Mouse (Mus musculus) regulatory T cell (primary cell): ENCODE data around the gene Mrtfa.

ENCODE experiments used
- in situ Hi-C: fragments of 300-600 bp; cut with MboI, MseI; formaldehyde crosslinking; loops from one replicate; pipeline ENCODE4 v1.15.1; 2025; ENCODE audit warnings: high pct_unique_total_duplicates

The Mrtfa gene

DNA sequence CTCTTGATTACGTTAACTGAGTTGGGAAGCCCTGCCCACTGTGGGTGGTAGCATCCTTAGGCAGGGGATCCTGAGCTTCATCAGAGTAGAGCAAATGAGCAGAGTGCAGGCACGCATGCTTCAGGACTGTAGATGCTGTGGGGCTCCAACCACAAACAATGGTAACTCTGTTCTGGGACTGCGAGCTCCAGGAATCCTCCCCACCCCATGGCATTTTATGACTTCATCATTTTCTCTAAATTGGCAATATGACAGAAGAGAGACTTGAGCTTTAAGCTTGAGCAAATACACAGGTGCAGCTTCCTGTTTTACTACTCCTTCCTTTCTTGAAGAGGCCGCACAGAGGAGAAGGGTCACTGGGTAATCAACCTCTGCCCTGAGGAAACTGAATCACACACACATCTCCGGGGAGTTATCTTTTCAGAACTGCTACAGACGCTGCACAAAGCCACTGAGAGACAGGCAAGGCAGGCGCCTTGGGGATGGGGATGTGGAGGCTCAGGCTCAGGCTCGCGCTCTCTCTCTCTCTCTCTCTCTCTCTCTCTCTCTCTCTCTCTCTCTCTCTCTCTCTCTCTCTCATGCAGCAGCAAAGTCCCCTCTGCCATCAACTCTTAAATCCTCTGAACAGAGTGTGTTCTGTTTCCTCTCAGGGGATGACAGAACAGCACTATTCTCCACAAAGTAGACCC, 157.5 kb downstream of the Mrtfa start:
- in situ Hi-C loops: no loop called here

- in situ Hi-C loops: no loop called here
Measured at GRCm38 (mm10) chr15:81031611-81032010, 158.9 kb downstream of the Mrtfa start.

GRCm38 (mm10) chr15:81030891-81031425, 159.6 kb downstream of the Mrtfa start:
- in situ Hi-C loops: no loop called here

GRCm38 (mm10) chr15:81027378-81028173, 163.0 kb downstream of the Mrtfa start:
- in situ Hi-C loops: loop anchor here (5.0 kb wide), 2 partner anchors 40 to 95 kb away; no protein-coding TSS in a partner anchor

DNA sequence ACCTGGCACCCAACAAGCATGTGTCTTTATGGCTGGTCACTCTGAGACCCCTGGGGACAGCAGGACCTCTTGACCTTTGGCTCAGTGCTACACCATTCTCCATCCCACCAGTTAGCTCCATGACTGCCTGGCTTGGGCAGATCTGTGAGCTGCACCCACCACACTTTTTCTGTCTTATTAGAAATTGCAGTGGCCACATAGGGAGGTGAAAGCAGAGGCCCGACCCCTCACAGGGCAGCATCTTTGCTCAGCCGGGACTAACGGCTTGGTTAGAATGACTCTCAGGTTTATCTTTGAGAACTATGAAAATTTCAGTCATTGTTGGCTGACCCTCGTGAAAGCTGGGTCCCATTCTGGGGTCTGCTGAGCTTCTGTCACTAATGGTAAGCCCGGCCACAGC, 163.7 kb downstream of the Mrtfa start:
- in situ Hi-C loops: loop anchor here (5.0 kb wide), 2 partner anchors 40 to 95 kb away; no protein-coding TSS in a partner anchor

- in situ Hi-C loops: loop anchor here (25.0 kb wide), 1 partner anchor 1862 kb away; the partner anchor contains the start of gene Sox10
Measured at GRCm38 (mm10) chr15:81023842-81024241, 166.7 kb downstream of the Mrtfa start.

GRCm38 (mm10) chr15:81022437-81022836, 168.1 kb downstream of the Mrtfa start:
- in situ Hi-C loops: loop anchor here (25.0 kb wide), 1 partner anchor 1860 kb away; the partner anchor contains the start of gene Sox10

GRCm38 (mm10) chr15:81021377-81021776, 169.2 kb downstream of the Mrtfa start:
- in situ Hi-C loops: loop anchor here (25.0 kb wide), 1 partner anchor 1859 kb away; the partner anchor contains the start of gene Sox10

DNA sequence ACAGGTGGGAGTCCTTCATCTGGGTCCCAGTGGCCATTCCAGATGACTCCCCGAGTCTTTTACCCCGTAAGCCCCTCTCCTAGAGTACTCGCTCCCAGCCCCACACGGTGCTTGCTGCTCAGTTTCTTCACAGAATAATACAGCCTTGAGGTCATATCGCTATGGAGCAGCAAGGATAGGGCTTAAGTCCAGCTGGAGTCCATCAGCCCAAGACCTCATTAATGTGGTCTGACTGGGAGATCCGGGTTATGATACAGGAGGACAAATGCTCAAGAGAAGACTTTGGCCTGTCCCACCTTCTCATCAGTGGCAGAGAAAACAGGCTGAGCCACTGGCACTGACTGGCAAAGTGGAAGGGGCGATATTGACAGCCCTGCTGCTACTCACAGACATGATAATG, 173.2 kb downstream of the Mrtfa start:
- in situ Hi-C loops: loop anchor here (25.0 kb wide), 1 partner anchor 1855 kb away; the partner anchor contains the start of gene Sox10

- in situ Hi-C loops: loop anchor here (25.0 kb wide), 1 partner anchor 1854 kb away; the partner anchor contains the start of gene Sox10
Measured at GRCm38 (mm10) chr15:81016488-81016887, 174.1 kb downstream of the Mrtfa start.

GRCm38 (mm10) chr15:81015068-81015744, 175.4 kb downstream of the Mrtfa start:
- in situ Hi-C loops: loop anchor here (25.0 kb wide), 1 partner anchor 1853 kb away; the partner anchor contains the start of gene Sox10

GRCm38 (mm10) chr15:81013186-81013585, 177.4 kb downstream of the Mrtfa start:
- in situ Hi-C loops: loop anchor here (25.0 kb wide), 1 partner anchor 1851 kb away; the partner anchor contains the start of gene Sox10

GRCm38 (mm10) chr15:81012359-81012758, 178.2 kb downstream of the Mrtfa start:
- in situ Hi-C loops: loop anchor here (25.0 kb wide), 1 partner anchor 1850 kb away; the partner anchor contains the start of gene Sox10

- in situ Hi-C loops: loop anchor here (25.0 kb wide), 1 partner anchor 1849 kb away; the partner anchor contains the start of gene Sox10
Measured at GRCm38 (mm10) chr15:81011523-81011922, 179.0 kb downstream of the Mrtfa start.

DNA sequence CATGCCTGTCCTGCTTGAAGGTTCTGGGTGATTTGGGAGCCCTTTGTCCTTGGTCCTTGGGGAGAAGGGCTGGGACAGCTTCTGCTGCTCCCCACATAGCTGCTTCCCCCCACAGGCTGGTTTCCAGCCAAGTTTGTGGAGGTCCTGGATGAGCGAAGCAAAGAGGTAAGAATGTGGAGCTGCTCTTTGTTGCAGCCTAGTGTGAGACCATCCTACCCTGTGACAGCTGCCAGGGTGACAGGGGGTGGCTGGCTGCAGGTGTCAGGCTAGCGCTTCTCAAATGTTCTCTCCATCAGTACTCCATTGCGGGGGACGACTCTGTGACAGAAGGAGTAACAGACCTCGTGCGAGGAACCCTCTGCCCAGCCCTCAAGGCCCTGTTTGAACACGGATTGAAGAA, 180.4 kb downstream of the Mrtfa start:
- in situ Hi-C loops: loop anchor here (25.0 kb wide), 1 partner anchor 1848 kb away; the partner anchor contains the start of gene Sox10

- in situ Hi-C loops: loop anchor here (25.0 kb wide), 1 partner anchor 1846 kb away; the partner anchor contains the start of gene Sox10
Measured at GRCm38 (mm10) chr15:81008689-81009123, 181.9 kb downstream of the Mrtfa start.

GRCm38 (mm10) chr15:81007905-81008304, 182.7 kb downstream of the Mrtfa start:
- in situ Hi-C loops: loop anchor here (25.0 kb wide), 1 partner anchor 1846 kb away; the partner anchor contains the start of gene Sox10

DNA sequence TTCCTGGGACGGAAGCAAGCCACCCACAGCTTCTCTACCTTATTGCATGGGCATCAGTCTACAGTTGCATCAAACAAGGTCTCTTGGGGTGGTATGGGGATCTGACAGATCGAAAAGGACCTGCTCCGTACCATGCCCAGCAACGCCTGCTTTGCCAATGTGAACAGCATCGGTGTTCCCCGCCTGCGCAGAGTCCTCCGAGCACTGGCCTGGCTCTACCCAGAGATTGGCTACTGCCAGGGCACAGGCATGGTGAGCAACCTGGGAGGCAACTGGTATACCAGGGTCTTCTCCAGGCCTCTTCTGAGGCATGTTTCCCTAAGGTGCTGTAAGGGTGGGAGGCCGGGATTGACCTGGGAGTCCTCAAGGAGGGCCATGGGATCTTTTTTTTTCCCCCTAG, 183.2 kb downstream of the Mrtfa start:
- in situ Hi-C loops: loop anchor here (25.0 kb wide), 1 partner anchor 1845 kb away; the partner anchor contains the start of gene Sox10

- in situ Hi-C loops: loop anchor here (25.0 kb wide), 1 partner anchor 1844 kb away; the partner anchor contains the start of gene Sox10
Measured at GRCm38 (mm10) chr15:81006127-81006735, 184.3 kb downstream of the Mrtfa start.
